Mouse (Mus musculus) erythroblast, adult 5-6 weeks (primary cell): ENCODE data around the gene Tbc1d30. TPM values are rescaled to one million over a fixed set of nuclear protein-coding genes. Genes with fewer than 3 reads are reported as not detected.

Source experiments
- ATAC-seq: replicated peaks from 2 replicates; pipeline ENCODE4 v1.8.0; 2016; ENCODE audit warnings: moderate number of reproducible peaks, mild to moderate bottlenecking, moderate TSS enrichment, inconsistent platforms; ENCODE audit not compliant: poor library complexity, low FRiP score, severe bottlenecking
- total RNA-seq, 2 experiments: library from RNA; stranded (forward) in 1 of 2; stranded (reverse) in 1 of 2; fragments of 150-400 nt in 1 of 2; fragments of 200-764, 138-1000 nt in 1 of 2; gene quantifications; 2 replicates each; pipeline versions ENCODE4 v1.2.3 to v1.2.4; 2015 to 2017; ENCODE audit warnings: low replicate concordance in 2 of 2

The Tbc1d30 gene
- total RNA-seq, 2 experiments from 2014 or later = 0.60 TPM; not detected in 1

DNA sequence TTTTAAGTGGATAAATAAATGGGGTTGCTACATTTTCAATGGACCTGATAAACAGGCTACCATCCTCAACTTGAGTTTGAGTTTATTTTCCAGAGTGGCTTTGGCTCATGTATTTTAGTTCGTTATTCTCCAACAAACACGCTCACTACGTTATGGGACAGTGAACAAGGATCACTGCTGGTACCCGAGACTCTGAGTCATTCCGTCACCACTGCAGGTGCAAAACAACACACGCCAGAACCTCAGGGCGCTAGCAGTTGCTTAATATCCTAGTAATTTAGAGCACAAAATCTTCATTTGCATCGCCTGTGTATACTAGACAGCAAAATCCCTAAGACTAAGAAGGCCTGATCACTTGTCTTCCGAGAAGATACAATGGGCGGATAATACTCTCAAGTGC, 112.0 kb downstream of the Tbc1d30 start:
- ATAC-seq = no peak

DNA sequence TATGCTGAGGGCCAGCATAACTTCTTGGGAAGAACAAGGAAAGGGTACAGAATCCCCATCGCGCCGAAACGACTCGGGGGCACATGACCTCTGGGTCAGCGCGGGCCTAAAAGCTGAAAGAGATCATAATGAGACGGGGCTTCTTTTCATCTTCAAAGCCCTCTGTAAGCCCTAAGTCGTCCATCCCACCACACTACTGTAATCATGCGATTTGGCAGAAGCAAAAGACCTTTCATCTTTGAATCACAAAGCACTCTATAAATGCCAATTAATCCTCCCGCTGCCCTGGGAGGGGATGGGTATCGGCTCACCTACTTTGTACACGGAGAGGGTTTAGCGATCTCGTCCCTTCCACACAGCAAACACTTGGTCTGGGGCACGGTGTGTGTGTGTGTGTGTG, 112.5 kb downstream of the Tbc1d30 start:
- no peak for ATAC-seq

DNA sequence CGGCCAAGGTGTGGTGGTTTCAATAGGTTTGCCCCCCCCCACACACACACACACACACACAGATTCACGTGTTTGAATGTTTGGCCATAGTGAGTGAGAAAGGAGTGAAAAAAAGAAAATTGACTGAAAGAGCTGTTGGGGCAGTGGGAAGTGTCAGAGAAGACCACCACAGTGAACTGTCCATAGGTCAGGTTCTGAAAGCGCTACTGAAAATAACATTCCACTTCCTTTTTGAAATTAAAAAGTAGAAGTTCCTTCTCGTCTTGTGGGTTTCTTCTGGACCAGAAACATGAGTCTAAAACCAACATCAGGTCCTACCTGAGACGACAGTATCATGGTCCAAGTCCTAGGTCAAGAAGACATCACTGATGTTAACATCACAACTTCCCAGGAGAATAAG, 113.7 kb downstream of the Tbc1d30 start:
- ATAC-seq = no peak

DNA sequence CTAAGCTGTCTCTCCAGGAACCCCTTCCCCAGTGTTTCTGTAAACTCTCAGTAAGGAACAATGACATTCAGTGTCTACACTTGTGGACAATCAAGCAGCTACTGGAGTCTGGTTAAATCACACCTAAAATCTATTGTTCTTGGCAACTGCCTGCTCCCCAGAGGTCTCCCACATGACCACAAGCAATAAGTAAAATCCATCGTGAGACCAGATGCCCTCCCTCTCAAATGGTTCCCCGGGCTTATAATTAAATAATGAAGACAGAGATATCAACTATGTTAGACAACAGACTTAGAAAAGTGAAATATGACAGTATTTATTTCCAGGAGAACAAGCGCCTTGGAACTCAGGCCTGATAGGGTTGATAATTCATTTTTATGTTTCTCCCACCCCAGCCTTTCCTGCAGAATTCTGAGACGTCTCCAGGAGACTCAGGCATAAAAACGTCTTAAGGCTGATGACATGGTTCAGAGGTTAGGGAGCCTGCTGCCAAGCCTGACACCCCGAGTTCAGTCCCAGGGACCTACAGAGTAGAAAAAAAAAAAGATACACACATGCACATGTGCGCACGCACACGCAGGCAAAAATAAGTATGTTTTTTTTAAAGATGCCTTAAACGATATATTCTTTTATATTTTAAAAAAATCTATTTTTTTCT, 115.8 kb downstream of the Tbc1d30 start:
- no peak for ATAC-seq

GRCm38 (mm10) chr10:121234476-121234875, 116.6 kb downstream of the Tbc1d30 start:
- ATAC-seq = no peak

- ATAC-seq = no peak
These were observed 122.6 kb downstream of the Tbc1d30 start for GRCm38 (mm10) chr10:121228422-121228953.

GRCm38 (mm10) chr10:121227988-121228409, 123.1 kb downstream of the Tbc1d30 start:
- no peak for ATAC-seq

DNA sequence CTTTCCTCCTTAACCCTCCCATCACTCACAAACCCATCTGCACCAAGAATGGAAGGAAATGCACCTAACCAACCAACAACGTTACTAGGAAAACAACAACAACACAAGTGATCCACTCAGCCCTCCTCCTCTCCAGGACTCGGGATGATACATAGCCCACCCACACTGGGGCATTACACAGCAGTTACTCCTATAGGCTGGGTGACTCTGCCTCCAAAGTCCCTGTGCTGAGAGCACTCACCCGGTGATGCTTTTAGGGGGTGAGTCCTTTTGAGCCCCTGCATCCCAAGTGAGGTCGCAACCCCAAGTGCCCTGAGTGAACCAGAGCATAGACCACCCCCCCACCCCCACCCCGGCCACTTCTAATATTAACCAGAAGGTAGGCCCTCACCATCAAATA, 123.7 kb downstream of the Tbc1d30 start:
- no peak for ATAC-seq

DNA sequence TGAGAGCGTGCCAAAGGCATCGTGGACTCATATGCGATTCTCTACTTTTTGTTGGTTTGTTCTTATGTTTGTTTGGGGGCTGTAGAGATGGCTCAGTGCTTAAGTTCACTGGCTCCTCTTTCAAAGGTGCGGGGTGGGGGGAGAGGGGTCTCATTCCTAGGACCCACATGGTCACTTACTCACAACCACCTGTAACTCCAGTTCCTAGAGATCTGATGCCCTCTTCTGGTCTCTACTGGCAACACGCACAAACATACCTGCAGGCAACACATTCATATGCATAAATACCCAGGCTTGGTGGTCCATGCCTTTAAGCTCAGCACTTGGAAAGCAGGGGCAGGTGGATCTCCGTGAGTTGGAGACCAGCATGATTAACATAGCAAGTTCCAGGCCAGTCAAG, 125.4 kb downstream of the Tbc1d30 start:
- ATAC-seq = no peak

GRCm38 (mm10) chr10:121222881-121223280, 128.2 kb downstream of the Tbc1d30 start:
- no peak for ATAC-seq

- ATAC-seq = no peak
These were observed 132.5 kb downstream of the Tbc1d30 start for GRCm38 (mm10) chr10:121218616-121219015.

GRCm38 (mm10) chr10:121216804-121217203, 134.3 kb downstream of the Tbc1d30 start:
- ATAC-seq = no peak

Other genes with a start within 250 kb of the Tbc1d30 start
- gene Gns, start 13.8 kb upstream of the Tbc1d30 start, total RNA-seq (2015; ENCODE audit: low replicate concordance) = 9.6 and 15.3 TPM in 2 replicates
- 4.9 and 11.6 TPM in 2 replicates for gene Gns, start 13.8 kb upstream of the Tbc1d30 start, total RNA-seq (2017; ENCODE audit: low replicate concordance)
- 11.7 and 12.5 TPM in 2 replicates for gene Rassf3, start 125.1 kb upstream of the Tbc1d30 start, total RNA-seq (2015; ENCODE audit: low replicate concordance)
- 7.8 and 12.7 TPM in 2 replicates for gene Rassf3, start 125.1 kb upstream of the Tbc1d30 start, total RNA-seq (2017; ENCODE audit: low replicate concordance)
- gene Tbk1, start 235.5 kb upstream of the Tbc1d30 start, total RNA-seq (2015; ENCODE audit: low replicate concordance) = 57.1 and 60.0 TPM in 2 replicates
- 105 and 141 TPM in 2 replicates for gene Tbk1, start 235.5 kb upstream of the Tbc1d30 start, total RNA-seq (2017; ENCODE audit: low replicate concordance)